Mouse (Mus musculus) ovary, postnatal 36 days (tissue): ENCODE measurements around the gene Snai1.

Experiments
- DNase-seq: peaks from one replicate; pipeline ENCODE4 v3.0.0; 2022; ENCODE audit warnings: low spot score, mixed read lengths

The Snai1 gene

DNA sequence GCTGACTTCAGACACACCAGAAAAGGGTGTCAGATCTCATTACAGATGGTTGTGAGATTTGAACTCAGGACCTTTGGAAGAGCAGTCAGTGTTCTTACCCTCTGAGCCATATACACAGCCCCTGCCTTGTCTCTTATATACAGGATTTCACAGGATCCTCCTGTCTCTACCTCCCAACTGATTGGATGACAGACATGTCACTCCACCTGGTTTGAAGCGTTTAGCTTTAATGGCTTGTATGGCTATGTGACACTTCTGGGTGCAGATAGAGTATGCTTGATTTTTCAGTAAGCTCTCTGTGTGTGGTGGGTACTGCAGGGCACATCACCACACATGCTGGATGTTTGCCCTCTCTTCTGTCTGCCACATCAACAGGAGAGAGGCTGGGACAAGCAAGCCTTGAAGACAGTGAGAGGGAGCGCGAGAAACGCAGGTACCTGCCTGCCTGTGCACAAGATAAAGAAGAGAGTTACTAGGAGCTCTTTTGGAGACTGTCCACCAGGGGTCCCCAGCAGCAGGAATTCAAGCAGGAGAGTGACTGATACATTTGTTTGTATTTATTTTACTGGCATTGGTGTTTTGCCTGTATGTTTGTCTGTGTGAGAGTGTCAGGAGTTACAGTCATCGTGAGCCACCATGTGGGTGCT, 18.3 kb upstream of the Snai1 start:
- no peak for DNase-seq

DNA sequence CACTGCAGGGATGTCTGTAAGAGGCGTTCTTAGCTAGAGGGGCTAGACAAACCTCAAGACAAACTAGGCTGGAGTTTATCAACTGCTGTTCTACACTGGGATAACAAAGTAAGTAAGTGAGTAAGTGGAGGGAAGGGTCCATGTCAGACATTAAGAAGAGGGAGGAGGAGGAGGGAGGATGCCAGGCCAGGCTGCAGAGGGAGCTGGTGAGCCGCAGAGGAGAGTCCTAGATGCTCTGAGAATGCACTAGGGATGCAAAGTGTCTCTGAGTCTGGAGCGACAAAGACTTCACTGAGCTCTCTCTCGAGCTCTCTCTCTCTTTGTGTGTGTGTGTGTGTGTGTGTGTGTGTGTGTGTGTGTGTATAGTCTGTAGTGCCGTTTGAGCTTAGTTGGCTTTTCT, 9.7 kb upstream of the Snai1 start:
- no peak for DNase-seq

DNA sequence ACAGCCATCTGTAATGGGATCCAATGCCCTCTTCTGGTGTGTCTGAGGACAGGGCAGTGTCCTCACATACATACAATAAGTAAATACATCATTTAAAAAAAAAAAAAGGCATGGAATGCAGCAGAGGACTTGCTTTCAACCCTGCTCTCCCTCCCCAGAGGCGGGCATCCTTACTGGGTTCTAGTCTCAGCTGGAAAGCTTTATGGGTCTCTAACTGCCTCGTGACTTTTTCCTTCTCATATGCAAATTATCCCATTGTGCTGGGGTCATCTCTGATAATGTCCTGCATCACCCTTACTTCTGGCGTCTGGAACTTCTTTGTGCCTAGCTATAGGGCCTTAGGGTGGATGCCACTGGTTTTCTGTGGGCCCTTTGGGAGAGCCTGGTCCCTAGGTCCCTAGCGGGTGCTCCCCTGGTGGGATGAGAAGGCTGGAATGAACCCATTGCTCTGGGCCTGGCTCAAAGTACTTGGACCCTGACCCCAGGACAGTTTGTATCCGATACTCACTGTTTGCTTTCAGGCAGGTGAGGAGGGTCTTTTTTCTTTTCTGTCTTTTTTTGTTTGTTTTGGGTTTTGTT, 8.0 kb upstream of the Snai1 start:
- DNase-seq, result no peak

DNA sequence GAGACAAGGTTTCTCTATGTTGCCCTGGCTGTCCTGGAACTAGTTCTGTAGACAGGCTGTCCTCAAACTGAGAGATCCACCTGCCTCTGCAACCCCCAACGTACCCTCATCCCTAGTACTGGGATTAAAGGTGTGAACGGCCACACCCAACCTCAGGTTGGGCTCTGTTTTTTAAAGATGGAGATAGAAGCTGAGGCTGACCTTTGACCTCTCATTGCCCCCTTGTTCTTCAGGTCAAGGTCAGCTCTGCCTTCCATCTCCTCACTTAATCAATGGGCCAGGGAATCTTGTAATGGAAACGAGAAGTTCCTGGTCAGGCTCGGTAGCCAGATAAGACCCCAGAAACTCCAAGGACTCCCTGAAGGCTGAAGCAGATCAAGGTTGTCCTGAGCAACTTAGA, 7.5 kb upstream of the Snai1 start:
- no peak for DNase-seq

DNA sequence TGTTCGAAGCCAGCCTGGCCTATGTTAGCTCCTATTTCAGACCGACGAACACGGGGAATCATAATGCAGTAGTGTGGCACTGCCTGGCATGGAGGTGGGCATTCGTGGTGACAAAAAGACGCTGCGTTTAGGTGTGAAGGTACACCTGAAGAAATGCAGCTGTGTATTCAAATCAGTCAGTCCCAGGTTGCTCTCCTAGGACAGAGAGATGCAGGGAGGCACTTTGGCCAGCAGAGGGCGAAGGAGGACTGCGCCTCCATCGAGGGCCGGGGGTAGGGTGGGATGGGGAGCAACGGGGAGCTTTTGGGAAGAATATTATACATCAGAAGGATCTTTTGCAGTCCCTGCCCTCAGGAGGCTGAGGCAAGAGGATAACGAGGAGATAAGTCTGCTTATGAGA, 5.9 kb upstream of the Snai1 start:
- DNase-seq, result peak; percentile 48

DNA sequence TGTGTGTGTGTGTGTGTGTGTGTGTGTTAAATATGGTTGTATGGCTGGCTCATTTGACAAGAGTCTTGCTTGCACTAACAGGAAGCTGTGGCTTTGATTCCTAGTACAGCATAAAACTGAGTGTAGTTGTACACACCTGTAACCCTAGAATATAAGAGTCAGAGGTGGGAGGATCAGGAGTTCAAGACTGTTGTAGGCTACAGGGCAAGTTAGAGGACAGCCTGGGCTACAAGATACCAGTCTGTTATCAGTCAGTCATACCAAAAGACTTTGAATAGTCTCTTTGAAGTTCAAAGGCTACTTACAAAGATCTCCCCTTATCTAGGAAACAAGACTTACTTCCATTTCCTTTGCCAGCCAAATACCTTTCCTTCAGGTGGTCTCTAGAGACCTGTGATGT, 4.1 kb upstream of the Snai1 start:
- DNase-seq, result no peak

DNA sequence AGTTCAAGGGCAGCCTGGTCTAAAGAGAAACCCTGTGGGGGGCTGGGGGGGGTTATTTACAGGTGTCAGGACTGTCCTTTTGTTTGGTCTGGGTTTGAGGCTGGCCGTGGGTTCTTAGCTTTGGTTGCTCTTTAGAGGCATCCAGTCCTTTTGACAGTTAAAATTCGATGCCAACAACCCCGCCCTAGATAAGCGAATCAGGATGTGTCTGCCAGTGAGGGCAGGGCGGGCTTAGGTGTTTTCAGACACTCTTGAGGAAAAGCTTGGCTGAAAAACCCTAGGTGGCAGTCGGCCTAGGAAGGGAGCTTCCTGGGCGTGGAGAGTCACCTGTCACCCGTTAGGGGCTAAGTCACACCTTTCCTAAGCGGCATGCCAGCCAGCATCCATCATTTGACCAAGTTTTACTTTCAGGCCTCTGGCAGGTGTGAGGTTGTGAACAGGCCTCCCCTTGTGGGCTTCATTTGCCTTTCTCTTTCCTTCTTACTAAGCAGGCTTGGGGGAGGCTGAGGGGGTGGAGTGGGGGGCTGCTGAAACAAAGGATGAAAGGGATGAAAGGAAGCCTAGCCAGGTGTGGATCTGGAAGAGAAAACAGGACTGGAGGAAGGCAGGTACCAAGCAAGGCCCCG, 1.6 kb upstream of the Snai1 start:
- DNase-seq, result no peak

DNA sequence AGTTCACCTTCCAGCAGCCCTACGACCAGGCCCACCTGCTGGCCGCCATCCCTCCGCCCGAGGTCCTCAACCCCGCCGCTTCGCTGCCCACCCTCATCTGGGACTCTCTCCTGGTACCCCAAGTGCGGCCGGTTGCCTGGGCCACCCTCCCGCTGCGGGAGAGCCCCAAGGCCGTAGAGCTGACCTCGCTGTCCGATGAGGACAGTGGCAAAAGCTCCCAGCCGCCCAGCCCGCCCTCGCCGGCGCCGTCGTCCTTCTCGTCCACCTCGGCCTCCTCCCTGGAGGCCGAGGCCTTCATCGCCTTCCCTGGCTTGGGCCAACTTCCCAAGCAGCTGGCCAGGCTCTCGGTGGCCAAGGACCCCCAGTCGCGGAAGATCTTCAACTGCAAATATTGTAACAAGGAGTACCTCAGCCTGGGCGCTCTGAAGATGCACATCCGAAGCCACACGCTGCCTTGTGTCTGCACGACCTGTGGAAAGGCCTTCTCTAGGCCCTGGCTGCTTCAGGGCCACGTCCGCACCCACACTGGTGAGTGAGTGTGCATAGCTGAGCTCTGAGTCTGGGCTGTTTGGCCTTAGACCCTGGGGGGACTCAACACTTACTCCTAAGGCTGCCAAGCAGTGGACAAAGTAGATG, 794 bp downstream of the Snai1 start:
- DNase-seq, result peak; percentile 59

DNA sequence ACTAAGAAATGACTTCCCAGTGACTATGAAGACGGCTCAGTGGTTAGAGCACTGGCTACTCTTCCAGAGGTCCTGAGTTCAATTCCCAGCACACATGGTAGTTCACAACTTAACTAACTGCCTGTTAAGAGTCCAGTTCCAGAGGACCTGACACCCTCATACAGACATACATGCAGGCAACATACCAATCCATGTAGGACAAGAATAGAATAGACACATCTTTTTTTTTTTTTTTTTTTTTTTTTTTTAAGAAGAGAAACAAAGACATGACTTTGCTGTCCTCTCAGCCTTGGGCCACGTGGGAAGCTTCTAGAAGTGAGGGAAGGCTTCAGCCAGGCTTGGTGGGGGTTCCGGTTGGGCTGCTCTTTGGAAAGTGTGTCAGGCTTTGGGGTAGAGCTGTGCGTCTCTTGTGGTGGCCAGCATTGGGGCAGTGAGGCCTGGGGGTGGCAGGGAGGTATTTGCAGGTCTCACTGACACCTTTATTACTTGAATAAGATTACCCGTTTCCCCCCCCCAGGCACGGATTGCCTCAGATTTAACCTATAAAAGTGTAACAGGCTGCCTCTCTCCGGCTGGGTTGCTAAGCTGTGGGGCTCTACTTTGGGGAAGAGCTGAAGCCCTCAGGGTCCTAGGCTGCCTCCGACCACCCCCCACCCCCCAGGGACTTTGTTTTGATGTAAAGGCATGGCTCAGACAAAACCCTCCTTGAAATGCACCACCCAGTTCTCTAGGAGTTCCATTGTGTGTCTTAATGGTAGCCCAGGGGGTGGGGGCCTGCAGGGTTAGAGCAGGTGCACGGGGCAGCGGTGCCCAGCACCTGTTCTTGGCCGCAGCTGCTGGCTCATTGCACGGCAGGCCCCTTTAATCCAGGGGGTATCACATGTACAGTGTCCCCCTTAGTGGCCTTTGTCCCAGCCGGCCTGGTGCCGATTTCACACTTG, 1.8 kb downstream of the Snai1 start:
- DNase-seq, result no peak

DNA sequence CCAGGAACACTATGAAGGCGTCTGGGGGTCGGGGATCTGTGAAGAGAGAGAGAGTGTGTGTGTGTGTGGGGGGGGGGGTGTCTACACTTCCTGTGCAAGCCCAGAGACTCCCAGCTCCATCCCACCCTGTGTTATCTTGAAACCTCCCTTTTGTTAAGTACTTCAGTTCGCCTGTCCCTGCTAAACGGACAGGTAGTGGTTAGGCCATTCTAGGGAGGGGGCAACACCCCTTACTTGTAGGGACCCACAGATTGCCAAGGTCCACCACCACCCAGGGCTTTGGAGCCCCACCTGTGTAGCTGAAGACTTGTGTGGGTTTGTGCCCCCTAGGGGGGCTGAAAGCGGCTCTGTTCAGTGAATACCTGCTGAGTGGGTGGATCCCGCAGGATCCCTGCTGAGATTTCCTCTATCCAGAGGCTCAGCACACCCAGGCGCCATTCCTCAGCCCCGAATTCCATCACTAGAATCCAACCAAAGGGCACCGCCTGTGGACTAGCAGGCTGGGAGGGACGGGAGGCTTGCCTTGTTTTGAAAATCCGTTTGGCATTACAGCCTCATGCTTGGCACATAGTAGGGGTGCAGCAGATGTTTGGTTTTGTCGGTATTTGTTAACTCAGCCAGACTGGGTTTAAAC, 2.6 kb downstream of the Snai1 start:
- no peak for DNase-seq

DNA sequence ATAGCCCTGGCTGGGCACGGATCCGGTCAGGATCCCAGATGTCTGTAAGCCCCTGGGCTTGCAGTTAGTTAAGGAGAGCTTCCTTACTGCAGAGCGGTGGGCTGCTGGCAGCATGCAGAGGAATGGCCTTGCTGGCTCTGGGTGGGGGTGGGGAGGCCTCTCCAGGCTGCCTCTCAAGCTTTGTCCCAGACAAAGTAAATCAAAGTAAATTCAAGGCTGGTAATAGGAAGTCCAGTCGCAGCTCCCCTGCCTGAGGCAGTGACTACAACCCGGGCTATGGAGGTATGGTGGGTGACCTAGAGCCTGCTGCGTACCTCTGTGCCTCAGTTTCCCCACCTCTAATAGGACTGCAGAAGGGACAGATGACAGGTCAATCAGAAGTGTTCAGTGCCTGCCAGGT, 3.3 kb downstream of the Snai1 start:
- DNase-seq, result no peak

DNA sequence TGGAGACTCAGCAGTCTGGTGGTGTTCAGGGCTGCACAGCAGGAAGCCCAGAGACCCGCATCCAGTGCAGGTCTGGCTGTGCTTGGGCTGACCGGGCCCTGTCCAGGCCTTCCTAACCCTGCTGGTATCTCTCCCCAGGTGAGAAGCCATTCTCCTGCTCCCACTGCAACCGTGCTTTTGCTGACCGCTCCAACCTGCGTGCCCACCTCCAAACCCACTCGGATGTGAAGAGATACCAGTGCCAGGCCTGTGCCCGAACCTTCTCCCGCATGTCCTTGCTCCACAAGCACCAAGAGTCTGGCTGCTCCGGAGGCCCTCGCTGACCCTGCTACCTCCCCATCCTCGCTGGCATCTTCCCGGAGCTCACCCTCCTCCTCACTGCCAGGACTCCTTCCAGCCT, 3.8 kb downstream of the Snai1 start:
- DNase-seq, result no peak

DNA sequence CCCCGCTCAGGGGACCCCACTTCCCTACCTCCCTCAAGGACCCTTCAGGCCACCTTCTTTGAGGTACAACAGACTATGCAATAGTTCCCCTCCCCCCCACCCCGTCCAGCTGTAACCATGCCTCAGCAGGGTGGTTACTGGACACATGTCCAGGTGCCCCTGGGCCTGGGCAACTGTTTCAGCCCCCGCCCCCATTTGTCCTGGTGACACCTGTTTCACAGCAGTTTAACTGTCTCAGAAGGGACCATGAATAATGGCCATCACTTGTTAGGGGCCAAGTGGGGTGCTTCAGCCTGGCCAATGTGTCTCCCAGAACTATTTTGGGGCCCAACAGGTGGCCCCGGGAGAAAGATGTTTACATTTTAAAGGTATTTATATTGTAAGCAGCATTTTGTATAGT, 4.4 kb downstream of the Snai1 start:
- no peak for DNase-seq

DNA sequence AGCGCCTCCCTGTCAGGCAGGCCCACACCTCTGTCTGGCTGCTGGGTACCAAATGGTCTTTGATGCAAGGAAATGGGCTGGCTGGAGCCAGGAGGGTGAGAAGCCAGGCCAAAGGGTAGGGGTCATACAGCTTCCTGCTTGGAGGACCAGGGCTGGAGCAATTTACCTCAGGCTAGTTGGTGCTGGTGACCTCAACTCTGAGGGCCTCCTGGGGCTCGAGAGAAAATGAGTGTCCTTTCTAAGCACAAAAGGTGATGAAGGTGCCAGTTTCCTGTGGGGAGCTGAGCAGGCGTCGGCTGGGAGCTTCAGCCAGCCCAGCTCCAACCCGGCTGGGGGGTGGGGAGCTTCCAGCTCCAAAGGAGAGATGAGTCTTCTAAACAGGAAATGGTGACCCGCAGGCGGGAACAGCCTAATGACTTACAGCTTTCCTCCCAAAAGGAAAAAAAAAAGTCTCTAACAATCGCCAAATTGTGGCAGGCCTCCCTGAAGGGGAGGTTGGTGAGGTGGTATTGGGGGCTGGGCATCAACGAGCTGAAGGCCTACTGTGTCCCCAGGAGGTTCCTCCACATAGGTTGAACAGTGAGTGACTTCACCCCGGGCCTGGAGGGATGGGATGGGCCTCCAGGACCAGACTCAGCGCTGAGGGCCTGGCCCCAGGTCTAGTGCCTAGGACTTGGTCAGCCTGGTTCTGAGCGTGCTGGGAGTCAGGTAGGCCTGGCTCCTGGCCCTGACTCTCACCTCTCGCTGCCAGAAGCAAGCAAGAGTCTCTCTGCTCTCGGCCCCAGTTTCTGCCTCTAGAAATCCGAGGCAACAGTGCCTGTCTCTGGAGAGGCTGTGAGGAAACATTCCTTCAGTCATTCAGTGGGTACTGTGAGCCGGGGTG, 5.4 kb downstream of the Snai1 start:
- no peak for DNase-seq

DNA sequence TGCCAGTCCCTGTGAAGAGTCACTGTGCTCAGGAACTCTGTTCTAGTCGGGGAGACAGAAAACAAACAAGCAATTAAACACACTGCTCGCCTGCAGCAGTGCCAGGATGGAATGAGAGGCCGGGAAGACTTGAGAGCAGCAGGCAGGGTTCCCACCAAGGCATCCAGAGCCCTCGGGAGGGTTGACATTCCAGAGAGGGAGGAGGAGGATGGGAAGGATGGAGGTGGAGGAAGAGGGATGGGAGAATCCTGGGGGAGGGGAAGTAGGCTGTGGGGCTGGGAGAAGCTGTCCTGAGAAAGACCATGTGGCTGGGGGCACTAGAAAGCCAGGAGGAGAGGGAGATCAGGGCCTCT, 6.0 kb downstream of the Snai1 start:
- no peak for DNase-seq

DNA sequence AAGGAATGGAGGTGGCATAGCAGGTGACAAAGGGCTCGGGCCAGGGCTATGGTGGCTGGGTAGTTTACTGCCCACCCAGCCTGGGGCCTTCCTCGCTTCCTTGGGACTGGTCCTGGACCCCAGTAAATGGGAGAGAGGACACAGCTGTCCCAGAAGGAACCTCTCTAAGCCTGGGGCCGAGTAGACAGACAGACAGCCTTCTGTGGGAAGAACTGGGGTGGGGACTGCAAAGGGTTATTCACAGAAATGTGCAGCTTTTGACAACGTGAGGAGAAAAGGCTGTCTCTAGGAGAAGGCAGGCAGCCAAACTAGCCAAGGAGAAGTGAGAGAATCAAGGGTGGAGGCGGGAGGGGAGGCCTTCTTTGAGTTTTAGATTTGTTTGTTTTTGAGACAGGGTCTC, 6.5 kb downstream of the Snai1 start:
- DNase-seq, result no peak

DNA sequence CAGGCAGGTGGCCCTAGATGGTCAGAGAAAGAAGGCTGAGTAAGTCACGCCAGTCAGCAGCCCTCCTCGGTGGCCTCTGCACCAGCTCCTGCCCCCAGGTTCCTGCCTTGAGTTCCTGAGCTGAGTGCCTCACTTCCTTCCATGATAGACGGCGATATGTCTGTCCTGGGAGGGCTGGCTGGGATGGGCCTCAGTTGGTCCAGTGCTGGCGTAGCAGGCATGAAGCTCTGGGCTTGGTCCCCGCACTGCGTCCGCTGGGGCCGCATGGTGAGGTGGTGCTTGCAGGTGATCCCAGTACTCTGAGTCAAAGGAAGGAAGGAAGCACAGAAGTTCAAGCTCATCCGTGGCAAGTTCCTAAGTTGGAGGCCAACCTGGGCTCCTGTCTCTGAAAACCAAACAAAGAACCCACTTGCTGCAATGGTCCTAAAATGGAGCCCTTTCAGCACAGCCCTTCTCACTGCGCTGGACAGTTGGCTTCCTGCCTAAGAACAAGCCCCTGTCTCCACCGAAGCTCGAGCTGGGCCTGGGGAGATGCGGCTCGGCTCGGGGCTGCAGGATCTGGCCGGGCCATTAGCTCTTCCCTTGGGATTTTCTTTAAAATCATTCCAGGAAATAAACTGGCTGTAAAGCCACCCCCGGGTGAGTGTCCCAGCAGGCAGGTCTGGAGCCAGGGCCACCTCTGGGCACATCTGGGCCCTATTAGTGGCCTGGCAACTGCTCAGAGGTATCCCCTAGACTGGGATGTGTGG, 8.6 kb downstream of the Snai1 start:
- DNase-seq, result no peak

DNA sequence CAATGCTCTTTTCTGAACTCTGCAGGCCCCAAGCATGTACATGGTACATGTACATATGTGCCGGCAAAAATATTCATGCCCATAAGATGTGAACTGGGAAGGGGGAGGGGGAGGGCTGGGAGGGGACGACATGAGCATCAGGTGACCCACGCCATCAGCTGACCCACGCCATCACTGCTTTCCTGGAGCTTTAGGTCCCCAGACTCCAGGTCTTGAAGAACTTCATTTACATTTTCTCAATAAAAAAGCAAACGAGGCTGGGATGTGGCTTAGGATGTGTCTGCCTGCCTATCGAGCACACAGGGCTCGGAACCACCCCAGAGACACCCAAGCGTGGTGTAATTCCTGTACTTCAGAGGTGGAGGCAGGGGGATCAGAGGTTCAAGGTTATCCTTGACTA, 9.4 kb downstream of the Snai1 start:
- DNase-seq, result no peak

DNA sequence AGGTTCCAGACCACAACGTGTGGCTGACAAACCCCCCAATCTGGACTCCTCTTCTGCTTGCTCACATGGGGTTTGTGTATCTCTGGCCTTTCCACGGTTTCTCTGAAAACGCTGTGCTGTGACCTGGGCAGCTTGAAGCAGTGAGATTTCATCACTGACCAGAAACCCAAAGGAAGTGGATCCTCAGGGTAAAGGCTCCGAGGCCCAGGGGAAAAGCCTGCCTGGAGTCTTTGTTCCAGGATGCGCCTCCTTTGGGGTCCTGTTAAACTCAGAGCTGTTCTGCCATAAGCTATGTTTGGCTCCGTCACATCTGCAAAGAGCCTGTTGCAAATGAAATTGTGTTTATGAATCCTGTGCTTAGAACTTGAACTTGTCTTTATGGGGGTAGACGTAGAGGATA, 11.0 kb downstream of the Snai1 start:
- DNase-seq, result no peak

DNA sequence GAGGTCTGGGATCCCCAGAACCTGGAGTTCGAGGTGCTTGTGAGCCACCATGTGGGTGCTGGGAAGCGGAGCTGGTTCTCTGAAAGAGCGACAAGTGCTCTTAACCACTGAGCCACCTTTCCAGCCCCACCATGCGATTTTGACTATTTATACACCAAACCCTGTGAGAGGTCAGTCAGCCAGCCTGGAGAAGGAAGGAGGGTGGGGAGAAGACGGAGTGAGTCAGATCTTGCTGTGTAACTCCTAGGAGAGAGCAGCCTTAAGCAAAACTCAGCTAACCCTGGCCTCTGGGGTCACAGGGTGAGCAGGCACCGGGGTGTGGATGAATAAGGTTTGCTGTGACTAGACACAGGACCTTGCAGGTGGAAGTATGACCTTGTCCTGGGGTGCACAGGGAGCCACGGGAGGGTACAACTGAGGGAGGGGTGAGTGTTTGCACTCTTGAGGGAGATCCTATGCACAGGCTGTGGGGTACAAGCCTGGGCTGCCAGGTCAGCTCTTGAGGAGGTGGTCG, 12.4 kb downstream of the Snai1 start:
- no peak for DNase-seq
